Mouse (Mus musculus) brain, embryonic 14.5 days (tissue): Measurements from ENCODE around the gene Tspan15.

Experiments used
- CTCF ChIP-seq: fragments of 200-500 bp; IDR thresholded peaks from 2 replicates; pipeline ENCODE4 v1.5.1; 2012; ENCODE audit warnings: inconsistent platforms, mild to moderate bottlenecking, moderate library complexity, borderline replicate concordance; ENCODE audit not compliant: insufficient read depth, insufficient read length; ENCODE audit errors: extremely low read depth
- POLR2A ChIP-seq: fragments of 200-500 bp; IDR thresholded peaks from 2 replicates; pipeline ENCODE4 v1.6.1; 2012; ENCODE audit warnings: mild to moderate bottlenecking, inconsistent platforms, borderline replicate concordance; ENCODE audit not compliant: poor library complexity, insufficient read depth, insufficient read length, severe bottlenecking; ENCODE audit errors: extremely low read depth

DNA sequence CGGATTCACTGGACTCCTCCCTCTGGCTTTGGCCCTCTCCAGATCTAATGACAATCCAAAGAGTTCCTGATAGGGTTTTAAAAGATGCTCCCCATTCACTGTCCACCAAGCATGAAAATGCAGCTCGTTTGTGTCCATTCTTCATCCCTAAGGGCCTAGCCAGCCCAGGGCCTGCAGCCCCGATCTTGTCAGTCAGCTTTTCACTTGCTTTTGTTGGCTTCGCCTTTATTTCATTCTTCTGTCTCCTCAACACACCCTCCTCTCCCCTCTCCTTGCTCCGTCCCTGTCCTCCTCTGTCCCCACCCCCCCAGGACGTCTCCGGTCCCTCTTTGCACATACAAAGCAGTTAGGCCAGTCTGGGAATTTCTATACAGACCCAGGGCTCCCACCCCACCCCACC, 81.1 kb downstream of the Tspan15 start:
- TF ChIP-seq POLR2A (no peak), CTCF (no peak)
